Mouse (Mus musculus): ENCODE measurements around the gene Maip1.

DNA sequence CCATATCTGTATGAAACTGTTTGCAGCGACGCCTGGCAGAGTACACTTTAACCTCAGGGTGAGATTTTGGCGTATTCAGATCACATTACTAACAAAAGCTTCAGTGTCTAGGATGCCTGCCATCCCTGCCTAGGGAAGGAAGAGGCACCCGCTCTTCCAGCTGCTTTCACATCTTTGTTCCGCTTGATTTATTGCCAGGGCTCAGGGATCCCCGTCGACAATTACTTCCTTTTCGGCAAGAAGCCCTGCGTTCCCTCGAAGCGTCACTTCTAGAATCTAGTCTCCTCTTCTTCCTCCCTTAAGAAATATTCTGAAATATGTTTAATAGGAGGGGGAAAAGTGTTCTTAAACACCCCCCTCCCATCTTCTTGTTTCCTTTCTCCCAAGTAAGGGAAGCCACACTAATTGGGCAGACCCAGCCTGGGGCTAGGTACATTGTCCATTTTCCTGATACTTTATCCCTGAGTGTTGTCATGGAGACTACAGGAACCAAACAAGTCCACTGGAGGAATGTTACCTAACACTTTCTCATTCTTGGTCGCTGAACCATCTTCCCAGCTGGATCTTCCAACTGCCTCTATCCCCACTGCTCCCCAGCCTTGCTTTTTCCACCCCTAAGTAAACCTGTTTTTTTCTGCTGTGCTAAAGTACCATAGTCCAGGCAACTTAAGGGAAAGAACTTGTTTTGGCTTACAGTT is 23.8 kb downstream of the Maip1 start:
- TF ChIP-seq ZNF384 (IDR thresholded peaks at IDR 0.05; ENCODE audit: low read depth, low read length), result no peak
- no peak for TF ChIP-seq HCFC1 (IDR thresholded peaks at IDR 0.05; ENCODE audit: borderline replicate concordance, insufficient read depth, low read length)

Data from ES-E14 (cell line).